In the genomic region with DNA sequence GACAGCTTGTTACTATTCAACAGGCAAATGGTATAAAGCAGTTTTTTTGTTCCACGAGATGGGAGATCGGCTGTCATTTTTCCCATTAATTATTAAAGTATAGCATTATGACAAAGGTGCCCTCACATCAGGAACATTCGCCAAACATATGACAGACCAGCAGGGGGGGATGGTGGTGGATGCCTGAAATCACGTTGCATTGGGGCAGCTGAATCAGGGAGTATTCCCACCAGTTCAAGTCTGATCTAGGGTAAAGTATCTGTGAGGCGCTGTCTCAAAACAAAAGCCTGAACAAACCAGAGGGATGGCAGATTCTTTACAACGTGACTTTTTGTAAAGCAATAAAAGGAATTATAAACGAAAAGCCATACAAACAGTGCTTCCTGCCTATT, we compare ENCODE assay signal across 8 mouse cellular contexts. TPM values are rescaled to one million over a fixed set of nuclear protein-coding genes. Genes with fewer than 3 reads are reported as not detected.
A peak's percentile ranks its signal among the peaks of the same experiment; 100 is the strongest.
DNase-seq lines count a peak whose midpoint lies in the region; ATAC-seq and TF ChIP-seq lines count a peak whose summit lies in the region.

No protein-coding gene starts in this region.

- H3K4me2 ChIP-seq in embryonic facial prominence, embryonic 11.5 days (ENCODE audit: low read depth, low read length) = peak overlapping the region; percentile 78
- H3K4me2 ChIP-seq in heart, postnatal 0 days (ENCODE audit: low read depth, low read length) = peak overlapping the region; percentile 73

- no peaks in the 10 kb centered on the region for H3K9me3 ChIP-seq in embryonic facial prominence, embryonic 11.5 days (replicated peaks; ENCODE audit: control insufficient read depth, low read length)
- H3K9me3 ChIP-seq in heart, postnatal 0 days (replicated peaks; ENCODE audit: control insufficient read depth, low read length) = no peaks in the 10 kb centered on the region

- ATAC-seq in embryonic facial prominence, embryonic 11.5 days (replicated peaks; ENCODE audit: insufficient number of reproducible peaks, low FRiP score, low TSS enrichment, low read depth) = no peak
- no peak for ATAC-seq in heart, postnatal 0 days (ENCODE audit: insufficient read depth, low read depth)

- no peak overlapping the region for H3K27ac ChIP-seq in embryonic facial prominence, embryonic 11.5 days (replicated peaks; ENCODE audit: low read depth, low read length)
- peak overlapping the region; percentile 90 for H3K27ac ChIP-seq in heart, postnatal 0 days (ENCODE audit: low read depth)

- H3K4me3 ChIP-seq in embryonic facial prominence, embryonic 11.5 days (ENCODE audit: low read depth, low read length) = peak overlapping the region; percentile 89
- H3K4me3 ChIP-seq in heart, postnatal 0 days (ENCODE audit: low read depth, low read length) = peak overlapping the region; percentile 88

- no peaks in the 10 kb centered on the region for H3K27me3 ChIP-seq in embryonic facial prominence, embryonic 11.5 days (ENCODE audit: control insufficient read depth, insufficient read depth, low read length)
- H3K27me3 ChIP-seq in heart, postnatal 0 days (ENCODE audit: control insufficient read depth, insufficient read depth, low read length) = no peaks in the 10 kb centered on the region

- intact Hi-C loops in gastrocnemius, postnatal 14 days (cut with DNase I; ENCODE audit: low total_unique reads) = no loop called here

- no peak overlapping the region; the same call in 1 of the 2 replicates for H3K9ac ChIP-seq in embryonic facial prominence, embryonic 11.5 days (replicated peaks; ENCODE audit: low read length)
- H3K9ac ChIP-seq in heart, postnatal 0 days (replicated peaks; ENCODE audit: low read depth, low read length) = peak overlapping the region; percentile 84

- no peak for TF ChIP-seq EP300 in heart, postnatal 0 days (IDR thresholded peaks at IDR 0.05; ENCODE audit: low read depth)

- peak; percentile 58 for TF ChIP-seq CTCF in heart, postnatal 0 days (IDR thresholded peaks at IDR 0.05; ENCODE audit: low read depth)

- H3K36me3 ChIP-seq in embryonic facial prominence, embryonic 11.5 days (replicated peaks; ENCODE audit: control insufficient read depth, insufficient read depth, low read depth, low read length) = no peaks in the 10 kb centered on the region
- no peaks in the 10 kb centered on the region for H3K36me3 ChIP-seq in heart, postnatal 0 days (replicated peaks; ENCODE audit: control insufficient read depth, insufficient read depth, low read length)

- H3K4me1 ChIP-seq in embryonic facial prominence, embryonic 11.5 days (ENCODE audit: control insufficient read depth, insufficient read depth, low read length) = 0 out of 2 replicates have a peak, but pooled peaks cover 4% of the 10 kb centered on the region
- peaks cover 12% of the 10 kb centered on the region; the same call in 1 of the 2 replicates for H3K4me1 ChIP-seq in heart, postnatal 0 days (ENCODE audit: control insufficient read depth, insufficient read depth)

- peak; percentile 21 for DNase-seq in gastrocnemius, postnatal 14 days
- no peak for DNase-seq in gastrocnemius, postnatal 25 days
- DNase-seq in ZHBTc4 (ENCODE audit: low read depth, low spot score) = peak; percentile 66
- peak; percentile 70 for DNase-seq in embryonic facial prominence, embryonic 11.5 days (ENCODE audit: low spot score)
- peak; percentile 50 for DNase-seq in heart, postnatal 0 days (ENCODE audit: low spot score)
- peak; percentile 32 to 37 for DNase-seq in layer of hippocampus, postnatal 10 days (ENCODE audit: low spot score in 2 of 2)
- DNase-seq in mesoderm, embryonic 11.5 days (ENCODE audit: low read depth, low spot score) = peak; percentile 52
- peak; percentile 24 to 47 for DNase-seq in thymus, adult 18-20 months

- 25% methylated on average over 7 of the region's 7 CpGs for WGBS in embryonic facial prominence, embryonic 11.5 days
- WGBS in heart, postnatal 0 days = 21% methylated on average over 7 of the region's 7 CpGs

RNA-seq across cellular contexts. Expression of a gene that starts 1.1 kb away (rescaled TPM):
- 10 to 100 TPM; 28.3 to 31.4 TPM for total RNA-seq in gastrocnemius, postnatal 14 days (2021)
- 10 to 100 TPM; 36.3 to 38.6 TPM for total RNA-seq in gastrocnemius, postnatal 25 days (2021)
- 76.0 and 78.4 TPM in 2 replicates for polyA plus RNA-seq in embryonic facial prominence, embryonic 11.5 days (2014; fragmentation: Nextera tagmentation; extraction: Ambion mirVana)
- total RNA-seq in heart, postnatal 0 days (2014; rRNA removed; ENCODE audit: low replicate concordance) = 51.1 and 53.7 TPM in 2 replicates
- 84.5 and 86.0 TPM in 2 replicates for polyA plus RNA-seq in heart, postnatal 0 days (2015; fragmentation: Nextera tagmentation; extraction: Ambion mirVana)
- 10 to 100 TPM; 92.2 to 94.2 TPM for total RNA-seq in layer of hippocampus, postnatal 10 days (2021)
